11 mouse cellular contexts compared by ENCODE assay signal in genomic region chr3:34531836-34532235, GRCm38 (mm10).
DNase-seq lines count a peak whose midpoint lies in the region; ATAC-seq and TF ChIP-seq lines count a peak whose summit lies in the region.
"Had no signal": no experiment of that assay in that cellular context is flagged by ENCODE, and none has a peak within 500 bp of the region (broad histone marks: within the 10 kb centered on the region; RNA-seq: fewer than 3 reads in every experiment).

No protein-coding gene starts in this region.

- peak overlapping the region; percentile 19; the same call in 1 of the 2 replicates for H3K27ac ChIP-seq in cerebellum, adult 2 months (ENCODE audit: insufficient read depth, low read length)
- H3K27ac ChIP-seq in neural tube, embryonic 14.5 days (ENCODE audit: low read depth, low read length), result no peak overlapping the region
- no peak overlapping the region for H3K27ac ChIP-seq in limb, embryonic 14.5 days (replicated peaks; ENCODE audit: low read depth, low read length)
- H3K27ac ChIP-seq: intestine, embryonic 15.5 days had no signal

- no peak for DNase-seq in cerebellum, adult 2 months
- DNase-seq in cerebellum, adult 8-10 months, result no peak
- no peak for DNase-seq in neural tube, embryonic 10.5 days (ENCODE audit: extremely low spot score, low spot score)
- DNase-seq in limb, embryonic 14.5 days (ENCODE audit: low spot score), result peak; percentile 48
- no peak for DNase-seq in testis, postnatal 10 days (ENCODE audit: low spot score)
- DNase-seq in adrenal gland, adult 8-10 months, result no peak
- DNase-seq: adrenal gland, postnatal 25 days; gastrocnemius, postnatal 10 days had no signal

- peaks cover 3% of the 10 kb centered on the region; the same call in 1 of the 2 replicates for H3K4me1 ChIP-seq in cerebellum, adult 2 months (ENCODE audit: control insufficient read depth, insufficient read depth, low read length)
- no peaks in the 10 kb centered on the region for H3K4me1 ChIP-seq in neural tube, embryonic 14.5 days (ENCODE audit: control insufficient read depth, insufficient read depth, low read length)
- H3K4me1 ChIP-seq in limb, embryonic 14.5 days (ENCODE audit: control insufficient read depth, insufficient read depth, low read length), result 0 out of 2 replicates have a peak, but pooled peaks cover 9% of the 10 kb centered on the region
- H3K4me1 ChIP-seq: intestine, embryonic 15.5 days had no signal

- TF ChIP-seq POLR2A in cerebellum, adult 2 months (IDR thresholded peaks at IDR 0.05; ENCODE audit: borderline replicate concordance, insufficient read depth, low read length), result no peak
- no peak for TF ChIP-seq POLR2A in limb, embryonic 14.5 days (IDR thresholded peaks at IDR 0.05; ENCODE audit: borderline replicate concordance, extremely low read depth, insufficient read depth, insufficient read length)

- ATAC-seq in neural tube, embryonic 14.5 days (ENCODE audit: low read depth), result peak; percentile 46; the same call in 1 of the 2 replicates
- ATAC-seq in limb, embryonic 14.5 days (ENCODE audit: low FRiP score, low read depth), result peak; percentile 83; the same call in 1 of the 2 replicates
- ATAC-seq in megakaryocyte, adult 5-6 weeks (ENCODE audit: poor library complexity, severe bottlenecking), result no peak
- ATAC-seq: intestine, embryonic 15.5 days had no signal

- no peaks in the 10 kb centered on the region for H3K27me3 ChIP-seq in cerebellum, adult 2 months (ENCODE audit: control insufficient read depth, insufficient read depth, low read length)
- H3K27me3 ChIP-seq in neural tube, embryonic 14.5 days (ENCODE audit: control insufficient read depth, insufficient read depth, low read length), result no peaks in the 10 kb centered on the region
- no peaks in the 10 kb centered on the region for H3K27me3 ChIP-seq in limb, embryonic 14.5 days (ENCODE audit: control insufficient read depth, insufficient read depth, low read length)
- H3K27me3 ChIP-seq: intestine, embryonic 15.5 days had no signal

- WGBS in cerebellum, adult 2 months, result 6% methylated on average over 7 of the region's 7 CpGs
- WGBS in neural tube, embryonic 14.5 days, result 41% methylated on average over 7 of the region's 7 CpGs
- WGBS in limb, embryonic 14.5 days, result 21% methylated on average over 7 of the region's 7 CpGs

- H3K9me3 ChIP-seq in neural tube, embryonic 14.5 days (ENCODE audit: control insufficient read depth, low read length), result no peaks in the 10 kb centered on the region; the same call in none of the 2 replicates
- H3K9me3 ChIP-seq in limb, embryonic 14.5 days (ENCODE audit: control insufficient read depth, low read length), result no peaks in the 10 kb centered on the region
- H3K9me3 ChIP-seq: intestine, embryonic 15.5 days had no signal

- H3K4me3 ChIP-seq in cerebellum, adult 2 months (replicated peaks; ENCODE audit: insufficient read depth, low read depth, low read length), result no peak overlapping the region
- no peak overlapping the region for H3K4me3 ChIP-seq in neural tube, embryonic 14.5 days (ENCODE audit: low read depth, low read length)
- H3K4me3 ChIP-seq in limb, embryonic 14.5 days (replicated peaks; ENCODE audit: low read length), result no peak overlapping the region
- H3K4me3 ChIP-seq: intestine, embryonic 15.5 days had no signal

- H3K4me2 ChIP-seq in neural tube, embryonic 14.5 days (ENCODE audit: low read depth, low read length), result no peak overlapping the region
- H3K4me2 ChIP-seq in limb, embryonic 14.5 days (replicated peaks; ENCODE audit: low read depth, low read length, severe bottlenecking), result no peak overlapping the region
- H3K4me2 ChIP-seq: intestine, embryonic 15.5 days had no signal

- H3K9ac ChIP-seq in neural tube, embryonic 14.5 days (replicated peaks; ENCODE audit: low read depth, low read length), result no peak overlapping the region
- no peak overlapping the region for H3K9ac ChIP-seq in limb, embryonic 14.5 days (ENCODE audit: low read depth, low read length, severe bottlenecking)
- H3K9ac ChIP-seq: intestine, embryonic 15.5 days had no signal

- H3K36me3 ChIP-seq in neural tube, embryonic 14.5 days (ENCODE audit: control insufficient read depth, insufficient read depth, low read length), result no peaks in the 10 kb centered on the region
- no peaks in the 10 kb centered on the region for H3K36me3 ChIP-seq in limb, embryonic 14.5 days (ENCODE audit: control insufficient read depth, insufficient read depth, low read length)
- H3K36me3 ChIP-seq: intestine, embryonic 15.5 days had no signal

- no peak for TF ChIP-seq CTCF in cerebellum, adult 2 months (IDR thresholded peaks at IDR 0.05; ENCODE audit: borderline replicate concordance, insufficient read depth, low read depth, low read length)
